Mouse (Mus musculus) kidney, postnatal 25 days (tissue): ENCODE measurements at regions not wholly inside any gene's neighbourhood (a gene's known extent, or its start where the extent isn't known, plus 50 kb on each side); places are given as distances from the start of the nearest gene placed in this dataset.

ENCODE experiments used
- DNase-seq, 2 experiments: peaks; one replicate each; pipeline ENCODE4 v3.0.0; 2021; ENCODE audit warnings: mixed read lengths in 2 of 2

DNA sequence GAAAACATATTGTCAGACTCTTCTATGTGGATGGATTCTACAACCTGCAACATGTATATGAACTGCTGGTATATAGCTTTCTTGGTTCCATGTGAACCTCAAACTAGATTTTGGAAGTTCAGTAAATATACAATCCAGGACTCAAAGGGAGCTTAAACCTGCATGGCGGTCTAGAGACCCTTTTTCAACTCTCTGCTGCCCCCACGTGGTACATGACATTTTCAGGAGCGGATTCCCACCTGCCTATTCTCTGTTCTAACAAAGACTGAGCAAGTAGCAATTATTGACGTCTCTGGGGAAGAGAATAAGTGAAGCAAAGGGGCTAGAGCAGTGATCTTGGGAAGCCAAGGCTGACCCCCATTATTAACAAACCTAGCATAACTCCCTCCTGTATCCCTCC lies 127.1 kb upstream of the Snx19 start:
- peak in 1 of 2 experiments; percentile 69 for DNase-seq

DNA sequence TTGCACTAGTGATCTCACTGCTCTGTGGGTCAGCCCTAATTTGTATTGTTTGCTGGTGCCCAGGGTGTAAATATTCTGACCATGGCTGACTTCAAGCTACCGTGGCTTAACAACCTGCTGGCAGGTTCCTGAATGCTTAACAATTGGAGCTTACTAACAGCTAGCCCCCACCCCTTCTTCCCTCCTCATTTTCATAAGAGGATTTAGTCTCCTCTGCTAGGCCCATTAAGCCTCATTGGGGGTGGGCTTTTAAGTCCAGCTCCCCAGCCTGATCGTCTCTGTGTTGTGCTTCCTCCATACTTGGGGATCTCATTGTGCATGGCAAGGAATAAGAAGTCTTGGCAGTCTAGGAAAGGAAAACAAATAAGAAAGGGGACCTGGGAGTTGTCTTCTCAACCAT lies 118.6 kb upstream of the Snx19 start:
- DNase-seq: no peak

DNA sequence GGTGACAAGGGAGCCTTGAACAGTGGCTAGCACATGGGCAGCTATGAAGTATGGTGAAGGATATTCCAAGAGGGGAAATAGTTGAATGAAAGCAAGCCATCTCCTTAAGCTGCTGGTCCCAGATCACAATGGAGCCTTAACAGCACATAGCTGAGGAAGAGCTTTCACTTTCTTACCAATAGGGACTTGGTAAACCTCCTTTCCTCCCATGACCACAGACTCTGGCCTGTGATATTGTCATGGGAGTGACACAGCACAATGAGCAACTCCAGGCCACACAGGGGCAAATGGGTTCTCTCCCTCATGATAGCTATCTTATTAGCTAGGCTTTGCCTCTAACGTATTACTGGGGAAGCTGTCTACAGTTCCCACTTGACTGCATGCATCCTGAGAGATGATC lies 113.5 kb upstream of the Snx19 start:
- DNase-seq: no peak

DNA sequence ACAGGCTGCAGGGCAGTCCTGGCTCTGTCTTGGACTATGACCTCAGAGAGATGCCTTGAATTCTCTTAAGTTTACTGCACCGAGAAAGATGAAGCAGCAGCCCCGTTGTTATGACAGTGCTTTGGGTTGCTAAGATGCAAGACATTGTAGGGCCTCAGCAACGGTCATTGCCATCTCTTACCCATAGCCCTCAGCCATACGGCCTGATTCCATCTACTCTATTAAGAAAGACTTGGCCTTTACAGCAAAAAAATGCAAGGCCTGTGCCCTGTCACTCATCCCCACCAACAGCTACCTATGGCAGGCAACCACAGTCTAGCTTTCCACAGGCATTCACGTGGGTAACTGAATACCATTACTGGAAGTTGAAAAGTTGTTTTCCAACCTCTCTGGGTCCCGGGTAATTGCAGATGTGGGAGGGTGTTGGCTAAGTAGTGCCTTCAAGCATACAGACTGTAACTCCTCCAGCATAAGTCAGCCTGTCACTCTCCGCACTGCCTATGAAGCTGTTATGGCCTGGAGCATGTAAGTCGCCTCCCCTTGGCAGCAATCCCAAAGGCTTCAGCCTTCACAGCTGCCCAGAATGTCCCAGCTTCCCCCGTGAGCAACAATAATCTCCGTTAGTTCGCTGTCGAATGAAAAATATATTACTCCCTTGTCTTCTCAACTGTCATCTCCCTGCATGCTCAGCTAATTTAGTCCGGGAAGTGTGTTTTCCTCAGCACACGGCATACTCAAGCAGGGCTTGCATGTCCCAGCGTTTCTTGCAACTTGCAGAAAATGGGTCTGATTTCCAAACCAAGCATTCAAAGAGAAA lies 112.3 kb upstream of the Snx19 start:
- peak; percentile 47 to 48 for DNase-seq

DNA sequence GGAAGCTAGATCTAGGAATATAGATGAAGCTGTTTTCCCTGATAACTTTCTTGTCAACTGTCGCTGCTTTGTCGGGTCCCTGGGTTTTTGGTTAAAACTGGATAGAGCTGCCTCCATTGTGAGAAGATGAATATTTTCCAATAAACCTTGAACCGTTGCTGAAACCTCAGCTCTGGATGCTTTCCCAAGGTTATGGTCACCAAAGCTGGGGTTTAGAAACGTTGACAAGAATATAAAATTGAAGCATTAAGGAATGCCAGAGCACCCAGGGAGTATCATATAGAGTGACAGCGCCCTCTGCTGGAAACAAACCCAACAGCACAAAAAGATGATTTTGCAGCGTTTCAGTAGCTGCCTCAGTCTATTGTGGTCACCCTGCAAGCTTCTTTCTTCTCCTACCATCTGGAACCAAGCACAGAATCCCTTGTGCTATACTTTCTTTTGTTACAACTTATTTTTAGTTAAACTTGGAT lies 111.7 kb upstream of the Snx19 start:
- peak in 1 of 2 experiments; percentile 46 for DNase-seq

DNA sequence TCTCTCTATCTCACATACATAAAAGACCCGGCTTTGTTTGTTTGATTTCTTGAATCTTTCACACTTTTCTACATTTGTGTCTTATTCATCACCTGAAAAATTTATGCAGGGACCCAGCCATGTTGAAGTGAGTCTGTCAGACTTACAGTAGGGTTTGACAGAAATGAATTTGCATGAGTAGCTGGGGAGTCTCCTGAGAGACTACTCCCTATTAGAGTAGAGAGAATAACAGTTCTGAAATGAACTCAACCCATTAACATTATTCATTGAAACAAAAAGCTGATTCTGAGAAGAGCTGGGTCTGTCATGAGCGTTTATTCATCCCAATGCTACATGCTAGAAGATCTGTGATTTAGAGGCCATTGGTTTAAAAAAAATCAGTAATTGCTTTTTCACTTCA lies 82.0 kb upstream of the Snx19 start:
- DNase-seq: no peak

DNA sequence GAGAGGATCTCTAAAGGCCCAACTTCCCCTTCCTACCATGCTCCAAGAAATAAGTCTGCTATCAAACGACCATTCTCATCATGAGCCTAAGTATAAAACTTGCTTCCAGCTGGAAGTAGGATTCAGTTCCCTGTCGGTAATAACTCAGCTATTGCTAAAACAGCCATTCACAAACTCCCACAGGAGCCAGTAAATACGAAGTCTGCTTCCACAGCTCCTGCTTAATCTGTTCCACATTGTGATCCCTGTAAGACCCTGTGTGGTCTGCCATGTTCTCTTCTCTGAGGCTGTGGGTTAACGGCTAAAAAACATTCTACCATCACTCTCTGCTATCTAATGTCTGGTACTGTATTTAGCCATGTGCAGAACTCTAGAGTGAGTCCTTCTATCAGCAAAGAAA lies 72.9 kb upstream of the Snx19 start:
- DNase-seq: no peak

DNA sequence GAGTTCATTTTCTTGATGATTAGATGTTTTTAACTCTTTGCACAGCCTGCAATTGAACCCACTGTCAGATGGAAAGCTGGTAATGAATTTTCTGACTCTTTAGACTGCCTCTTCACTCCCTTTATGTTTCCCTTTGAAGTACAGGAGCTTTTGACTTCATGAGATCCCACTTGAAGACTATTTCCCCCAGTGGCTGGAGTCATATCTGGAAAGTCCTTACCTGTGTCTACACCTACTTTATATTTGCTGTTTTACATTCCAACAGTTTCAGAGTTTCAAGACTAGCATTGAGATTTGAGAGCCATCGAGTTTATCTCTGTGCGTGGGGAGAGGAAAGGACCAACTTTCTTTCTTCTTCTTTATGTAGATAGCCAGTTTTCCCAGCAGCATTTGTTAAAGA lies 71.3 kb upstream of the Snx19 start:
- DNase-seq: no peak

DNA sequence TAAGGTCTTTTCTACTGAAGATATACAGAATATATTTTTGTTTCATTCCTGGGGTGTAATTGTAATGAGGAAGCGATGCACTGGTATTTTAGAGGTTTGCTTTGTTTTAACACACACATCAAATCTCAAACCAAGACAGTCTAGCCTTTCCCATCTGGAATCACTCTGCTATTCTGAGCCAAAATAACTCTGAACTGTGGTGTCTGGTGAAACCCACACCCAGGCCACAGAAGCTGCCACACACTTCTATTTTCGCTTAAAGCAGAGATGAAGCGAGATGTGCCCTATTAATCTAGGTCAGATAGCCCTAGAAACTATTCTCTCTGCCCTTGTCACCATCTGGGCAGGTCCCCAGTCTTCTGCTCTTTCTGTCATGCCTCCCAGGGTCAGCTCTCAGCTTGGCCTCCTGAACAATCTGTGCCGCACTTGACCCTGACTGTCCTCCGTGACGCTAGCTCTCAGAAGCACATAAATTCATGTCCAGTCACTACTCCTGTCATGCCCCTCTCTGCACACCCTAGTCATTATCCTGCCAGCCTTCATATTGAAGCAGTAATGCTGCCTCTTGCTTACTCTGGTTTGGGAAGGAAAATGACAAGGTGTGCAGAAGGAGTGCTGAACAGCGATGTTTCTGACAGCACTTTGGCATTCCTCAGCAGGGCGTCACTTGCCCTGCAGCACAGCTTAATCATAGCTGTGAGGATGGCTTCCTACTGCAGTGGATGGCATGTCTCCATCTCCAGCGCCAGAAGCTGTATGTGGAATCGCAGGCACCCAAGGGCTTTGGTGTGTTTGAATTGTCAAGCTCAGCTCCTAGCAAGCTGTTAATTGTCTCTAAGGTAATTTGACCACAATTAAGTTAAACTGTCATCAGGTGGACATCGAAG lies 57.1 kb upstream of the Snx19 start:
- no peak for DNase-seq

DNA sequence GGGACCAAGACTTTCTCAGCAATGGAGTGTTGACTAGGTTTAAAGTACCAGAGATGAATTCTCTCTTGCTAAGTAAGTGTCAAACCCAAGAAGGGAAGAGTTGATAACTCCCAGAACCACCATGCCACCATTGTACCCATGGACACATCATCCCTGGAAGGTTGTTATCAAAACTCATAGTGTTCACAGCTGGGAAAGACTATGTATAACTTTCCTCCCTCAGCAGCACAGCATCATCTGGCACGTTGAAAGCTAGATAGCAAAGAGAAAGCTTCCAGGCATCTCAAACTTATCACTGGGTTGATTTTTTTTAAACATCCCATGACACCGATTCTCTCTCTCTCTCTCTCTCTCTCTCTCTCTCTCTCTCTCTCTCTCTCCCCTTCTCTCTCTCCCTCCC lies 56.1 kb upstream of the Snx19 start:
- DNase-seq: no peak

DNA sequence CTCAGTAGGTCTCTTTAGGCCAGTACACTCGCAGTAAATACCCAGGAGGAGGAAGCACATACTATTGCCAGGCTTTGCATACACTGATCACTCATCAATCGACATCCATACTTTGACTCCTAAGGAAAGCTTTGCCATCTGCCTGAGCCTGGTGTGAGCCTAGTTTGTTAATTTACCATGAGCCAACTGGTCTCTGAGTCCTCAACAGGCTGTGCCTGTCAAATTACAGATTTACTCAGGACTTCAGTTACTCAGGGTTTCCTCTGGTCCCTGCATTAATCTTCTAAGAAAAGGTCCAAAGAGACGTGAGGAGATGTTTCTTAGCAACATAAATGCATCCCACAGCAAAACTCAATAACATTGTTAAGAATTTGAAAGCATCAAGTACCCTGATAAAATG lies 50.0 kb upstream of the Snx19 start:
- DNase-seq: no peak
